Mouse (Mus musculus) bone marrow, adult 2 months (tissue): Measurements from ENCODE around the gene Diaph3.

Source experiments
- CTCF ChIP-seq: fragments of 200-500 bp; IDR thresholded peaks from 2 replicates; pipeline ENCODE4 v1.5.1; 2011; ENCODE audit warnings: low read length, control low read depth; ENCODE audit not compliant: control insufficient read depth, insufficient read depth
- POLR2A ChIP-seq: fragments of 200-500 bp; IDR thresholded peaks from 2 replicates; pipeline ENCODE4 v1.6.1; 2011; ENCODE audit warnings: low read depth, mild to moderate bottlenecking, control low read depth, low read length, borderline replicate concordance; ENCODE audit not compliant: control insufficient read depth

DNA sequence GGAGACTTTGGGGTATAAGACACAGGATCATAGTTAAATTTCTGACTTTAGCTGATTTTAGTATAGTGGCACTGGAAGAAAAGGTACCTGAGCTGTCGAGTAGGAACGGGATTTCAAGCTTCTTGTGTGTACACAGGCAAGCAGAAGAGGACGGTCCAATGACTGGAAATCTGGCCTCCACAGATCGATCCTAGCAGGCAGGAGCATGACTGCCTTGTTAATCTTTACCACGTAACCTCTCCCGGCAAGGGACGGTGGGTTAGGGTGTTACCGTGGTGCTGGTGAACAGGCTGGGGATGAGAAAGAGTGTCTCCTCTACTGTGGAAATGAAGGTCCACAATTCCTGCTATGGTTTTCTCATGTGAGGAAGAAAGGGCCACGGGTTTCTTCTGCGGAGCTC lies 120.8 kb downstream of the Diaph3 start:
- TF ChIP-seq POLR2A (no peak), CTCF (no peak)
